Mouse (Mus musculus) kidney, postnatal 0 days (tissue): ENCODE measurements around the gene Ubxn11. TPM values are rescaled to one million over a fixed set of nuclear protein-coding genes. Genes with fewer than 3 reads are reported as not detected.

Source experiments
- ATAC-seq: fragments of 200-750 bp; cut with Nextera tagmentation; replicated peaks from 2 replicates; pipeline ENCODE4 v1.8.0; 2017; ENCODE audit warnings: low read depth, moderate number of reproducible peaks, moderate TSS enrichment, moderate library complexity; ENCODE audit not compliant: low FRiP score
- DNase-seq: peaks from one replicate; pipeline ENCODE4 v3.0.0-alpha.2; 2016; ENCODE audit warnings: low spot score
- H3K27ac ChIP-seq: fragments of 300-500 bp; sonication (generic); 2 replicates; pipeline ENCODE4 v1.5.1; 2014; ENCODE audit warnings: mild to moderate bottlenecking
- H3K27me3 ChIP-seq: fragments of 300-500 bp; sonication (generic); 2 replicates; pipeline ENCODE4 v1.6.1; 2014; ENCODE audit warnings: low read length, mixed read lengths; ENCODE audit not compliant: insufficient read depth
- H3K36me3 ChIP-seq: fragments of 300-500 bp; sonication (generic); 2 replicates; pipeline ENCODE4 v1.6.1; 2014; ENCODE audit warnings: low read length, mixed read lengths; ENCODE audit not compliant: insufficient read depth
- H3K4me1 ChIP-seq: fragments of 300-500 bp; sonication (generic); replicated peaks from 2 replicates; pipeline ENCODE4 v1.6.1; 2014; ENCODE audit warnings: antibody characterized with exemption, low read length, mixed read lengths; ENCODE audit not compliant: insufficient read depth
- H3K4me2 ChIP-seq: fragments of 300-500 bp; sonication (generic); 2 replicates; pipeline ENCODE4 v1.6.1; 2014; ENCODE audit warnings: mild to moderate bottlenecking, low read length, moderate library complexity, mixed read lengths
- H3K4me3 ChIP-seq: fragments of 300-500 bp; sonication (generic); replicated peaks from 2 replicates; pipeline ENCODE4 v1.5.1; 2014; ENCODE audit warnings: low read depth, low read length
- H3K9ac ChIP-seq: fragments of 300-500 bp; sonication (generic); 2 replicates; pipeline ENCODE4 v1.6.1; 2014; ENCODE audit warnings: low read depth, low read length
- H3K9me3 ChIP-seq: fragments of 300-500 bp; sonication (generic); replicated peaks from 2 replicates; pipeline ENCODE4 v1.6.1; 2016; ENCODE audit warnings: low read length, inconsistent platforms, mixed read lengths
- CTCF ChIP-seq: IDR thresholded peaks from 2 replicates; pipeline ENCODE4 v1.5.1; 2016; ENCODE audit warnings: antibody characterized with exemption, low read depth, mild to moderate bottlenecking, moderate library complexity
- WGBS: fragments of 180-500 bp; shearing (Covaris S2); extraction: QIAGEN DNeasy Blood & Tissue Kit; methylation state at CpG from one replicate; pipeline ENCODE4 v1.1.7; 2014; 5-methylcytosine and 5-hydroxymethylcytosine counted together
- polyA plus RNA-seq: library from polyadenylated mRNA; unstranded; fragments of >200 nt; fragmentation: Nextera tagmentation; extraction: Ambion mirVana; gene quantifications from 2 replicates; pipeline ENCODE4 v1.2.1, GENCODE M21; 2015

The Ubxn11 gene
- polyA plus RNA-seq, 1 experiment from 2014 or later: 7.8 TPM

- no peaks in the 10 kb centered on the region for H3K27me3 ChIP-seq
- DNase-seq (no peak), ATAC-seq (no peak)
- no peak for TF ChIP-seq CTCF
- no peaks in the 10 kb centered on the region for H3K9me3 ChIP-seq
- 60% methylated on average over 2 of the region's 2 CpGs for WGBS
- no peak overlapping the region for H3K4me3 ChIP-seq
- no peaks in the 10 kb centered on the region for H3K4me1 ChIP-seq
- H3K27ac ChIP-seq: no peak overlapping the region
- no peak overlapping the region for H3K4me2 ChIP-seq
- no peak overlapping the region for H3K9ac ChIP-seq
- no peaks in the 10 kb centered on the region for H3K36me3 ChIP-seq
Measured at GRCm38 (mm10) chr4:134116501-134116900, 14.1 kb downstream of the Ubxn11 start.

- DNase-seq (no peak), ATAC-seq (no peak)
- no peak overlapping the region for H3K4me3 ChIP-seq
- H3K4me1 ChIP-seq: no peaks in the 10 kb centered on the region
- H3K9me3 ChIP-seq: no peaks in the 10 kb centered on the region
- H3K27ac ChIP-seq: no peak overlapping the region
- H3K9ac ChIP-seq: no peak overlapping the region
- no peaks in the 10 kb centered on the region for H3K36me3 ChIP-seq
- no peak for TF ChIP-seq CTCF
- 67% methylated on average over 8 of the region's 8 CpGs for WGBS
- H3K27me3 ChIP-seq: no peaks in the 10 kb centered on the region
- no peak overlapping the region for H3K4me2 ChIP-seq
Measured at GRCm38 (mm10) chr4:134117012-134117411, 14.6 kb downstream of the Ubxn11 start.

- Histone ChIP-seq H3K27me3 (no peaks in the 10 kb centered on the region), H3K9me3 (no peaks in the 10 kb centered on the region), H3K4me1 (no peaks in the 10 kb centered on the region), H3K36me3 (no peaks in the 10 kb centered on the region), H3K27ac (0 out of 2 replicates have a peak overlapping the region, but pooled peaks have one; percentile 5), H3K9ac (no peak overlapping the region), H3K4me3 (no peak overlapping the region), H3K4me2 (no peak overlapping the region)
- TF ChIP-seq CTCF: no peak
- 60% methylated on average over 14 of the region's 14 CpGs for WGBS
- DNase-seq (no peak), ATAC-seq (no peak)
Measured at GRCm38 (mm10) chr4:134118126-134118800, 15.9 kb downstream of the Ubxn11 start.

GRCm38 (mm10) chr4:134119042-134119441 is 16.7 kb downstream of the Ubxn11 start:
- WGBS: 54% methylated on average over 5 of the region's 5 CpGs
- DNase-seq: no peak

GRCm38 (mm10) chr4:134119644-134120043 is 17.3 kb downstream of the Ubxn11 start:
- no peak overlapping the region for H3K4me3 ChIP-seq
- 0 out of 2 replicates have a peak, but pooled peaks cover 5% of the 10 kb centered on the region for H3K4me1 ChIP-seq
- no peak overlapping the region for H3K9ac ChIP-seq
- H3K27me3 ChIP-seq: no peaks in the 10 kb centered on the region
- 71% methylated on average over 9 of the region's 9 CpGs for WGBS
- no peak overlapping the region for H3K4me2 ChIP-seq
- H3K27ac ChIP-seq: no peak overlapping the region
- ATAC-seq (no peak), DNase-seq (no peak)
- no peaks in the 10 kb centered on the region for H3K9me3 ChIP-seq
- no peaks in the 10 kb centered on the region for H3K36me3 ChIP-seq
- TF ChIP-seq CTCF: peak; percentile 54

More at GRCm38 (mm10) chr4:134119042-134119441, 16.7 kb downstream of the Ubxn11 start:
- H3K36me3 ChIP-seq: no peaks in the 10 kb centered on the region
- H3K9ac ChIP-seq: no peak overlapping the region
- H3K4me2 ChIP-seq: no peak overlapping the region
- no peak for TF ChIP-seq CTCF
- no peaks in the 10 kb centered on the region for H3K9me3 ChIP-seq
- no peak for ATAC-seq
- no peak overlapping the region for H3K4me3 ChIP-seq
- no peaks in the 10 kb centered on the region for H3K27me3 ChIP-seq
- H3K27ac ChIP-seq: no peak overlapping the region
- no peaks in the 10 kb centered on the region for H3K4me1 ChIP-seq

- DNase-seq: no peak
- no peak overlapping the region for H3K4me2 ChIP-seq
- H3K9me3 ChIP-seq: no peaks in the 10 kb centered on the region
- no peaks in the 10 kb centered on the region for H3K27me3 ChIP-seq
- H3K4me3 ChIP-seq: no peak overlapping the region
- TF ChIP-seq CTCF: no peak
- H3K4me1 ChIP-seq: 0 out of 2 replicates have a peak, but pooled peaks cover 5% of the 10 kb centered on the region
- no peak overlapping the region for H3K27ac ChIP-seq
- H3K9ac ChIP-seq: no peak overlapping the region
- no peak for ATAC-seq
- no peaks in the 10 kb centered on the region for H3K36me3 ChIP-seq
- 63% methylated on average over 6 of the region's 6 CpGs for whole genome bisulfite sequencing
Measured at GRCm38 (mm10) chr4:134120192-134120805, 17.9 kb downstream of the Ubxn11 start.
